Mouse (Mus musculus) left cerebral cortex, postnatal 4 days (tissue): ENCODE results near the gene Stfa3. TPM values are rescaled to one million over a fixed set of nuclear protein-coding genes. Genes with fewer than 3 reads are reported as not detected.

Experiments used
- total RNA-seq, 2 experiments: library from RNA; stranded (reverse); gene quantifications; 2 replicates each; pipeline ENCODE4 v1.2.3; 2021

Stfa3 gene
- total RNA-seq, 2 experiments from 2014 or later: not detected

Other genes starting within 250 kb of the Stfa3 start
- not detected for gene Gm5416, start 245.0 kb downstream of the Stfa3 start, total RNA-seq
- not detected for gene 2010005H15Rik, start 233.9 kb downstream of the Stfa3 start, total RNA-seq
- gene Stfa1, start 178.4 kb downstream of the Stfa3 start, total RNA-seq: not detected
- not detected for gene BC117090, start 121.1 kb downstream of the Stfa3 start, total RNA-seq
- gene BC100530, start 87.6 kb downstream of the Stfa3 start, total RNA-seq: not detected
- not detected for gene Stfa2, start 46.9 kb downstream of the Stfa3 start, total RNA-seq
- 1 to 10 TPM; 1.2 to 2.2 TPM for gene Casr, start 106.7 kb upstream of the Stfa3 start, total RNA-seq
- gene Cd86, start 210.7 kb upstream of the Stfa3 start, total RNA-seq: 1 to 10 TPM in 1 of 2 experiments, under 1 TPM in 1; 0.62 to 1.0 TPM
- under 1 TPM; 0.18 to 0.56 TPM for gene Ildr1, start 238.6 kb upstream of the Stfa3 start, total RNA-seq